Mouse (Mus musculus): ENCODE results near the gene Txlng. TPM values are rescaled to one million over a fixed set of nuclear protein-coding genes. Genes with fewer than 3 reads are reported as not detected.

Txlng gene
- 5.9 and 7.6 TPM in 2 replicates for polyA plus RNA-seq (2012; rRNA removed)

GRCm38 (mm10) chrX:162829203-162829708, at the start of gene Txlng:
Gene Txlng, minus strand, starts transcription at chrX:162829454.
- Histone ChIP-seq H3K36me3 (ENCODE audit: control insufficient read depth, insufficient read depth, low read length) (no peaks in the 10 kb centered on the region), H3K27me3 (ENCODE audit: control insufficient read depth, insufficient read depth, low read length) (no peaks in the 10 kb centered on the region), H3K4me1 (replicated peaks; ENCODE audit: control insufficient read depth, insufficient read depth, low read length) (no peaks in the 10 kb centered on the region), H3K4me3 (ENCODE audit: control insufficient read depth, insufficient read depth, low read length) (peak within 1 kb of the TSS; percentile 99), H3K27ac (ENCODE audit: control insufficient read depth, insufficient read depth, low read length) (peak within 1 kb of the TSS; percentile 64)
- 2% methylated on average over 37 of the region's 37 CpGs for WGBS
- DNase-seq, result peak; percentile 89
- TF ChIP-seq CTCF (IDR thresholded peaks at IDR 0.05; ENCODE audit: borderline replicate concordance, control insufficient read depth, extremely low read depth, insufficient read depth, low read length, poor library complexity), result 0 out of 2 replicates have a peak, but pooled peaks have one; percentile 29
- peak; percentile 68 for TF ChIP-seq POLR2A (IDR thresholded peaks at IDR 0.05; ENCODE audit: control insufficient read depth, extremely low read depth, insufficient read depth, low read length, poor library complexity)

- DNase-seq, result no peak
- Histone ChIP-seq H3K27me3 (ENCODE audit: control insufficient read depth, insufficient read depth, low read length) (no peaks in the 10 kb centered on the region), H3K27ac (ENCODE audit: control insufficient read depth, insufficient read depth, low read length) (no peak overlapping the region), H3K4me1 (replicated peaks; ENCODE audit: control insufficient read depth, insufficient read depth, low read length) (no peaks in the 10 kb centered on the region), H3K36me3 (ENCODE audit: control insufficient read depth, insufficient read depth, low read length) (peaks cover 3% of the 10 kb centered on the region; the same call in 1 of the 2 replicates), H3K4me3 (ENCODE audit: control insufficient read depth, insufficient read depth, low read length) (no peak overlapping the region)
- TF ChIP-seq CTCF (IDR thresholded peaks at IDR 0.05; ENCODE audit: borderline replicate concordance, control insufficient read depth, extremely low read depth, insufficient read depth, low read length, poor library complexity) (no peak), POLR2A (IDR thresholded peaks at IDR 0.05; ENCODE audit: control insufficient read depth, extremely low read depth, insufficient read depth, low read length, poor library complexity) (no peak)
- WGBS, result 81% methylated on average over 3 of the region's 3 CpGs
Observed at GRCm38 (mm10) chrX:162878236-162878635, 49.0 kb upstream of the Txlng start.

- no peak for TF ChIP-seq CTCF (IDR thresholded peaks at IDR 0.05; ENCODE audit: borderline replicate concordance, control insufficient read depth, extremely low read depth, insufficient read depth, low read length, poor library complexity)
- TF ChIP-seq POLR2A (IDR thresholded peaks at IDR 0.05; ENCODE audit: control insufficient read depth, extremely low read depth, insufficient read depth, low read length, poor library complexity), result no peak
- Histone ChIP-seq H3K4me3 (ENCODE audit: control insufficient read depth, insufficient read depth, low read length) (no peak overlapping the region), H3K27me3 (ENCODE audit: control insufficient read depth, insufficient read depth, low read length) (no peaks in the 10 kb centered on the region), H3K4me1 (replicated peaks; ENCODE audit: control insufficient read depth, insufficient read depth, low read length) (no peaks in the 10 kb centered on the region), H3K27ac (ENCODE audit: control insufficient read depth, insufficient read depth, low read length) (no peak overlapping the region), H3K36me3 (ENCODE audit: control insufficient read depth, insufficient read depth, low read length) (no peaks in the 10 kb centered on the region; the same call in 1 of the 2 replicates)
- no peak for DNase-seq
- 95% methylated on average over 2 of the region's 2 CpGs for WGBS
Observed at GRCm38 (mm10) chrX:162873761-162874160, 44.5 kb upstream of the Txlng start.

- no peaks in the 10 kb centered on the region for H3K27me3 ChIP-seq (ENCODE audit: control insufficient read depth, insufficient read depth, low read length)
- H3K27ac ChIP-seq (ENCODE audit: control insufficient read depth, insufficient read depth, low read length), result no peak overlapping the region
Observed at GRCm38 (mm10) chrX:162871734-162872517, 42.7 kb upstream of the Txlng start.

GRCm38 (mm10) chrX:162868294-162868965, 39.2 kb upstream of the Txlng start:
- no peaks in the 10 kb centered on the region for H3K27me3 ChIP-seq (ENCODE audit: control insufficient read depth, insufficient read depth, low read length)
- H3K4me1 ChIP-seq (replicated peaks; ENCODE audit: control insufficient read depth, insufficient read depth, low read length), result peaks cover 4% of the 10 kb centered on the region
- no peak overlapping the region for H3K27ac ChIP-seq (ENCODE audit: control insufficient read depth, insufficient read depth, low read length)
- TF ChIP-seq CTCF (IDR thresholded peaks at IDR 0.05; ENCODE audit: borderline replicate concordance, control insufficient read depth, extremely low read depth, insufficient read depth, low read length, poor library complexity) (no peak), POLR2A (IDR thresholded peaks at IDR 0.05; ENCODE audit: control insufficient read depth, extremely low read depth, insufficient read depth, low read length, poor library complexity) (no peak)
- no peak for DNase-seq
- no peaks in the 10 kb centered on the region; the same call in 1 of the 2 replicates for H3K36me3 ChIP-seq (ENCODE audit: control insufficient read depth, insufficient read depth, low read length)
- no peak overlapping the region for H3K4me3 ChIP-seq (ENCODE audit: control insufficient read depth, insufficient read depth, low read length)
- WGBS, result 15% methylated on average over 3 of the region's 3 CpGs

More at GRCm38 (mm10) chrX:162871734-162872517, 42.7 kb upstream of the Txlng start:
- peaks cover 4% of the 10 kb centered on the region for H3K4me1 ChIP-seq (replicated peaks; ENCODE audit: control insufficient read depth, insufficient read depth, low read length)
- no peak for TF ChIP-seq POLR2A (IDR thresholded peaks at IDR 0.05; ENCODE audit: control insufficient read depth, extremely low read depth, insufficient read depth, low read length, poor library complexity)
- TF ChIP-seq CTCF (IDR thresholded peaks at IDR 0.05; ENCODE audit: borderline replicate concordance, control insufficient read depth, extremely low read depth, insufficient read depth, low read length, poor library complexity), result no peak
- DNase-seq, result peak; percentile 21
- H3K4me3 ChIP-seq (ENCODE audit: control insufficient read depth, insufficient read depth, low read length), result no peak overlapping the region
- H3K36me3 ChIP-seq (ENCODE audit: control insufficient read depth, insufficient read depth, low read length), result no peaks in the 10 kb centered on the region; the same call in 1 of the 2 replicates
- WGBS, result 60% methylated on average over 4 of the region's 4 CpGs

- Histone ChIP-seq H3K27me3 (ENCODE audit: control insufficient read depth, insufficient read depth, low read length) (no peaks in the 10 kb centered on the region), H3K4me3 (ENCODE audit: control insufficient read depth, insufficient read depth, low read length) (no peak overlapping the region), H3K27ac (ENCODE audit: control insufficient read depth, insufficient read depth, low read length) (no peak overlapping the region), H3K4me1 (replicated peaks; ENCODE audit: control insufficient read depth, insufficient read depth, low read length) (no peaks in the 10 kb centered on the region; the same call in 1 of the 2 replicates), H3K36me3 (ENCODE audit: control insufficient read depth, insufficient read depth, low read length) (no peaks in the 10 kb centered on the region)
- no peak for DNase-seq
- 71% methylated on average over 1 of the region's 1 CpGs for WGBS
- TF ChIP-seq POLR2A (IDR thresholded peaks at IDR 0.05; ENCODE audit: control insufficient read depth, extremely low read depth, insufficient read depth, low read length, poor library complexity), result no peak
- no peak for TF ChIP-seq CTCF (IDR thresholded peaks at IDR 0.05; ENCODE audit: borderline replicate concordance, control insufficient read depth, extremely low read depth, insufficient read depth, low read length, poor library complexity)
Observed at GRCm38 (mm10) chrX:162848682-162849081, 19.4 kb upstream of the Txlng start.
